Mouse (Mus musculus): ENCODE measurements around the gene Zfp568.

Zfp568 gene

GRCm38 (mm10) chr7:29987551-29987950 is 3.8 kb downstream of the Zfp568 start:
- in situ Hi-C loops (cut with MboI, MseI), result no loop called here

DNA sequence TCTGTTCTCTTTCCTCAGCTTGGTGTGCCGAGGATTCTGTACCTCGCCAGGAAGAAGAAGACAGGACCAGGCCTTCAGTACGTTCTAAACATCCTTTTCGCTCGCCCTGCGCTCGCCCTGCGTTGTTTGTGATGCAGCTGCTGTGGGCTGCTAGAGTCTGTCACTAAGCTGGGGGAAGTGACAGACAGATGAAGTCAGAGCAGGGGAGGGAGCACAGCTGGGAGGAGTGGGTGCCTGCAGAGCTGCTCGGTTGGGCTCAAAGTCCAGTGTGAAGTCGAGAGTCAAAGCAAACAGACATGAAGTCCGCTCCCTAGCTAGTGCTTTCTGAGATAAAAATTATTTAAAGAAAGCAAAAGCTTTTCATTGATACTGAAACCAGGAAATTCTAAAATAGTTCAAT is 5.3 kb downstream of the Zfp568 start:
- in situ Hi-C loops (cut with MboI, MseI), result no loop called here

DNA sequence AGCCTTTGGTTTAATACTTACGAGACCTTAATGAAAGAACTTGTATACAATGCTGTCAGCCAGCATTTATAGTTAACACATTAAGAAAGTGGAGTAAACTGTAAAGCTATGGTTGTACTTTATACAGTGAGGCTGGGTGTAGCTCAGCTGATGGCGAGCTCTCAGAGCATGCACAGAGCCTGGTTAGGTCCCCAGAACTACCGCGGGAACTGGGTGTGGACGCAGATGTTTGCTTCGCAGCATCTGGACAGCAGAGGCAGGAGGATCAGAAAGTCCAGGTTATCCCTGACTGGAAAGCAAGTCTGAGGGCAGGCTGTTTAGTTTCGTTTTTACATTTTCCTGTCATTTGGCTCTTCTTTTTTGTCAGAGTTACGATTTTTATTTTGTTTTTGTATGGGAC is 8.9 kb downstream of the Zfp568 start:
- in situ Hi-C loops (cut with MboI, MseI), result no loop called here

DNA sequence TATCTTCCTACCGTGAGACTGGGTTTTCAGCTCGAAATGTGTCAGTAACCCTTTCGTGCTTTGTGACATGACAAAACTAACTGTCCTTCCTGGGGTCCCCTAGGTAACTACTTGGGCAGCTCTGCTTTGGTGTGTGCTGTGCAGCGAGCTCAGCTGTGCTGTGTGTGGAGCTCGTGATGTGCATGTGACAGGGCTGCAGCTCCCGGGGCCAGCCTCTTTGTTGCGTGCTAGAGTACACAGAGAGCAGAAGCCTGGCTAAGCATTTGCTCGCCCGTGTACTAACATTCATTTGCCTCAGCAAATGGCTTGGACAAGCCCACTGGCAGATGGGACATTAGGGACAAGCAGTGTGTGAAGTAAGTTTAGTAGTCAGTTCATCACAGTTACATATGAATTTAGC is 9.6 kb downstream of the Zfp568 start:
- in situ Hi-C loops (cut with MboI, MseI), result no loop called here

- in situ Hi-C loops (cut with MboI, MseI), result no loop called here
Observed at GRCm38 (mm10) chr7:29995134-29995533, 11.4 kb downstream of the Zfp568 start.

- in situ Hi-C loops (cut with MboI, MseI), result no loop called here
Observed at GRCm38 (mm10) chr7:30000601-30001000, 16.8 kb downstream of the Zfp568 start.

DNA sequence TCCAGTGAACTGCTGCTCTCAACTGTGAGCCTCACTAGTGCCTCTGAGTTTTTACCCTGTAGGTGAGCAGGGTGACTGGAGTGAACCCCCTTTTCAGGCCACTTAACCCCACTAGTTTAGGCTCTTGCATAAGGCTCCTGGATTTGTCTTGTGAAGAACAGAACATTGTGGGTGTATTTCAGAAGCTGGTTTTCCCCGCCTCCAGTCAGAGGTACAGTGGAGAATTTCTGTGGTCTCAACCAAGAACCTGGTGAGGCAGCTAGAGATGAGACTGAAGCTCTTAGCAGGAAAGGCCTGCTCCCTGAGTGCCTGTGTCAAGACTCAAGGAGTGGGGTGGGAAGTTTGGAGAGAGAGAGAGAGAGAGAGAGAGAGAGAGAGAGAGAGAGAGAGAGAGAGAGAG is 23.8 kb downstream of the Zfp568 start:
- in situ Hi-C loops (cut with MboI, MseI), result no loop called here

- in situ Hi-C loops (cut with MboI, MseI), result no loop called here
Observed at GRCm38 (mm10) chr7:30008020-30008690, 24.4 kb downstream of the Zfp568 start.

DNA sequence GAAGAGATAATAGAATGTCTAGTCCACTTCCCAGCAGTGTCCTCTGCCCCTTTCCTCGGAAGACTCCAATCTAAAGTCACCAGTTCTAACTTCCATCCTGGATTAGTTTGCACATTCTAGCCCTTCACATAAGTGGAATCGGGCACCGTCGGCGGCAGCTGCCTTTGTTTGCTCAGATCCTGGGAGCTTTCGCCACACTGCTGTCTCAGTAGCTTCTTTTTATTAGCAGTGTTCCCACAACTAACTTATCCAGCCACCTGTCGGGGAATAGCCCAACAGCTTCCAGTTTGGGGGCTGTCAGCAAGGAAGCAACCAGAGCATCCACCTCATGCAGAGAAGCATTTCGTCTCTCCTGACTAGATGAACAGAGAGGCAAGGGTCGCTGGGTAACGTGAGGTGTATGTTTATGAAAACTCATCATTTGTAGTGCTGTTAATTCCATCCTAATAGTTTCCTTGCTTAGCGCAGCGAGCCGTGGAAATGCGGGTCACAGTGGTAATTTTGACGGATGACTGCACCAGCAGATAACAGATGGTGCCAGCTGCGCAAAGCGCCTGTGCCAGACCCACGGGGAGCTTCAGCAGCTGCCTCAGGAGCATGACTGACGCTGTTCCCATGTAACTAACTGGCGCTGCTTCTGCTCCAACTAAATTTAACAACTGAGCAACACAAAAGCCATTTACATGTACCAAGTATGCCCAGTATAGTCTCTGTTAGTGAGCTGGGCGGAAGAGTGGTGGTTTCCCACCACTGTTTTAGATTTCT is 25.7 kb downstream of the Zfp568 start:
- in situ Hi-C loops (cut with MboI, MseI), result loop anchor here (10.0 kb wide), 1 partner anchor 55 kb away; no protein-coding TSS in a partner anchor

DNA sequence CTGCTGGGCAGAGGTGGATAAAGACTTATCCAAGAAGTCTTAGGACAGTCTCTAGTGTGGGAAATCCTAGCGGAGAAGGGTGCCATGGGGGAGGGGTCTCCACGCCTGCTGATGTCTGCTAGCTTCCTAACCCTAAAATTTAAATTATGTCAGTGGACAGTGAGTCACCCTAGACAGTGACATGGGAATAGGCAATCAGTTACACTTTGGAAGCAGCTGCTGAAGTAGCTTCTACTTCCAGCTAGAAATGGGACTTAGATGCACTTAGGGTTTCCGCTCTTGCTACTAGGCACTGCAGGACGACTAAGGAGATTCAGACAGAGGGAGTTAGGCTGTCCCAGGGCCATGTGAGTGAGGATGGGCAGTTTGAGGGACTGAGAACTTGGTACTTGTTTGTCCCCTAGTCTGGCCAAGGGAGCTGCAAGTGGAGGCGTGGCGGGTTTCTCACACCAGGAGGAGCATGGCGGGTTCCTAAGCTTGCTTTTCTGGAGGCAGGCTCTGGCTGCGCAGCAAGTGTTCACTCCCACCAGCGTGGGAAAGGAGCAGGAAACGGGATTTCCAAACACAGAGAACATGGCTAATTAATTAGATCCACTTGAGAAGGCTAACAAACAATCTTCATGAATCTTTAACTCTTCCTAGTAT is 26.9 kb downstream of the Zfp568 start:
- in situ Hi-C loops (cut with MboI, MseI), result loop anchor here (10.0 kb wide), 1 partner anchor 54 kb away; no protein-coding TSS in a partner anchor

- in situ Hi-C loops (cut with MboI, MseI), result loop anchor here (10.0 kb wide), 1 partner anchor 52 kb away; no protein-coding TSS in a partner anchor
Observed at GRCm38 (mm10) chr7:30012956-30013363, 29.2 kb downstream of the Zfp568 start.

DNA sequence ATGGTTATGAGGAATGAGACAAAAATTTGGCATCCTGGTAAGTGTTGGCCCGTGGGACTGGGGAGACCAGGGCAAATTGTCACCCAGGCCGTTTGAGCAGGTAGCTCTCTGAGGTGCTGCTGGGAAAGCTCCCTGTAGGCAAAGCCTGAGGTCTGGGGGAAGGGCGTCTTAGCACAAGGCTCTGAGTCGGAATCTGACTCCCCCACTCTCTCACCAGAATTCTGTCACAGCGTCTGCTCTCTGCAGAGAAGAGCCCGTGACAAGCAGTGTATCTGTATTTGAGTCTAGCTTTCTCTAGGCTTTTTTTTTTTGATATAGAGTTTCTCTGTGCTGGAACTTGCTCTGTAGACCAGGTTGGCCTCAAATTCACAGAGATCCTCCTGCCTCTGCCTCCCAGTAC is 33.5 kb downstream of the Zfp568 start:
- in situ Hi-C loops (cut with MboI, MseI), result loop anchor here (10.0 kb wide), 1 partner anchor 48 kb away; no protein-coding TSS in a partner anchor

DNA sequence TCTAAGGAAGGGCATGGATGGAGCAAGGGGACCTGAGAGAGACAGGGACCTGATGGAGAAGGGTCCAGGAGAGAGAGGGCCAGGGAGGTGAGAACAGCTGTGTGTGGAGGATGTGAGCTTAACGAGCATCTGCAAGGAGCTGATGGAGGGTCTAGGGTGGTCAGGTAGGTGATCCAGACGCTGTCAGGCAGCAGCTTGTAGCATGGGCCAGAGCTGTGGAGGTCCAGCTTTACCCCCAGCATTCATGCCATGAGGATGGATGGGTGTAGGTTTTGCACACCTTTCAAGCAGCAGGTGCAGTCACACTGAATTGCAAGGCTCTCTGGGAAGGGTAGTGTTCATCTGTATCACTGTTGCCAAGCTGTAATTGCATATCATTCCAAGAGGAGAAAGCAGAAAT is 35.8 kb downstream of the Zfp568 start:
- in situ Hi-C loops (cut with MboI, MseI), result loop anchor here (10.0 kb wide), 1 partner anchor 45 kb away; no protein-coding TSS in a partner anchor

GRCm38 (mm10) chr7:30023324-30023723 is 39.6 kb downstream of the Zfp568 start:
- in situ Hi-C loops (cut with MboI, MseI), result no loop called here

GRCm38 (mm10) chr7:30023800-30024199 is 40.0 kb downstream of the Zfp568 start:
- in situ Hi-C loops (cut with MboI, MseI), result no loop called here

- in situ Hi-C loops (cut with MboI, MseI), result no loop called here
Observed at GRCm38 (mm10) chr7:30025358-30025757, 41.6 kb downstream of the Zfp568 start.

DNA sequence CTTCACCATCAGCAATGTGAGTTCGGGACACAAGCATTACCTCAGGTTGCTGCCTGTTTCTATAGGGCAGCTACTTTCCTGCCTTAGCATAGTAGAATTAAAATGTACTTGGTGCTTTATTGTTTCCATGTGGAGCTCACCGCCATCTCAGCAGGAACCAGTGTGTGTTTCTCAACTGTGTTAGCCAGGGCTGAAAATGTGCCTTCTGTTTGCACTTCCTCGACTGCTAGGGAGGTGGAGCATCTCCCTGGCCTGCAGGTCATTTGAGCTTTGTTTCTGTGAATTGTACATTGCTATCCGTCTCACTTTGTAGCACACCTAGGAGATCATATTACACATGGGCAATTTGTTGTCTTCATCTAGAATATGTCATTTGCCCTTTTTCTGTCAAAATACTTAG is 43.6 kb downstream of the Zfp568 start:
- in situ Hi-C loops (cut with MboI, MseI), result no loop called here

GRCm38 (mm10) chr7:30028572-30028971 is 44.8 kb downstream of the Zfp568 start:
- in situ Hi-C loops (cut with MboI, MseI), result no loop called here

- in situ Hi-C loops (cut with MboI, MseI), result no loop called here
Observed at GRCm38 (mm10) chr7:30030677-30031076, 46.9 kb downstream of the Zfp568 start.

- in situ Hi-C loops (cut with MboI, MseI), result no loop called here
Observed at GRCm38 (mm10) chr7:30031379-30031778, 47.6 kb downstream of the Zfp568 start.

- in situ Hi-C loops (cut with MboI, MseI), result no loop called here
Observed at GRCm38 (mm10) chr7:30034331-30034730, 50.6 kb downstream of the Zfp568 start.

- in situ Hi-C loops (cut with MboI, MseI), result no loop called here
Observed at GRCm38 (mm10) chr7:30044354-30044753, 60.6 kb downstream of the Zfp568 start.
